Mouse (Mus musculus) limb, embryonic 14.5 days (tissue): ENCODE data around the gene Scimp. TPM values are rescaled to one million over a fixed set of nuclear protein-coding genes. Genes with fewer than 3 reads are reported as not detected.
A peak's percentile ranks its signal among the peaks of the same experiment; 100 is the strongest.

Source experiments
- ATAC-seq: fragments of 200-750 bp; cut with Nextera tagmentation; 2 replicates; pipeline ENCODE4 v1.8.0; 2017; ENCODE audit warnings: low read depth, moderate number of reproducible peaks, moderate TSS enrichment; ENCODE audit not compliant: low FRiP score
- DNase-seq: peaks from one replicate; pipeline ENCODE4 v3.0.0-alpha.2; 2015; ENCODE audit warnings: low spot score
- H3K27ac ChIP-seq: fragments of 300-500 bp; sonication (generic); replicated peaks from 2 replicates; pipeline ENCODE4 v1.5.1; 2014; ENCODE audit warnings: low read depth, mild to moderate bottlenecking, low read length, moderate library complexity, mixed read lengths
- H3K27me3 ChIP-seq: fragments of 300-500 bp; sonication (generic); 2 replicates; pipeline ENCODE4 v1.6.1; 2014; ENCODE audit warnings: low read length, mixed read lengths; ENCODE audit not compliant: control insufficient read depth, insufficient read depth
- H3K36me3 ChIP-seq: fragments of 300-500 bp; sonication (generic); 2 replicates; pipeline ENCODE4 v1.6.1; 2014; ENCODE audit warnings: mild to moderate bottlenecking, low read length, moderate library complexity, mixed read lengths; ENCODE audit not compliant: control insufficient read depth, insufficient read depth
- H3K4me1 ChIP-seq: fragments of 300-500 bp; sonication (generic); 2 replicates; pipeline ENCODE4 v1.6.1; 2014; ENCODE audit warnings: antibody characterized with exemption, low read length, mixed read lengths; ENCODE audit not compliant: control insufficient read depth, insufficient read depth
- H3K4me2 ChIP-seq: fragments of 300-500 bp; sonication (generic); replicated peaks from 2 replicates; pipeline ENCODE4 v1.6.1; 2014; ENCODE audit warnings: low read depth, mild to moderate bottlenecking, low read length, moderate library complexity; ENCODE audit not compliant: severe bottlenecking
- H3K4me3 ChIP-seq: fragments of 300-500 bp; sonication (generic); replicated peaks from 2 replicates; pipeline ENCODE4 v1.5.1; 2014; ENCODE audit warnings: low read length
- H3K9ac ChIP-seq: fragments of 300-500 bp; sonication (generic); 2 replicates; pipeline ENCODE4 v1.6.1; 2014; ENCODE audit warnings: mild to moderate bottlenecking, low read depth, low read length, moderate library complexity; ENCODE audit not compliant: severe bottlenecking
- H3K9me3 ChIP-seq: fragments of 300-500 bp; sonication (generic); 2 replicates; pipeline ENCODE4 v1.6.1; 2016; ENCODE audit warnings: low read length; ENCODE audit not compliant: control insufficient read depth
- POLR2A ChIP-seq: fragments of 200-500 bp; IDR thresholded peaks from 2 replicates; pipeline ENCODE4 v1.8.0; 2012; ENCODE audit warnings: inconsistent platforms, mild to moderate bottlenecking, moderate library complexity, borderline replicate concordance; ENCODE audit not compliant: insufficient read depth, insufficient read length; ENCODE audit errors: extremely low read depth
- WGBS: fragments of 180-500 bp; shearing (Covaris S2); extraction: QIAGEN DNeasy Blood & Tissue Kit; methylation state at CpG from one replicate; pipeline ENCODE4 v1.1.7; 2014; 5-methylcytosine and 5-hydroxymethylcytosine counted together
- polyA plus RNA-seq, 2 experiments: library from polyadenylated mRNA; depleted of rRNA in 1 of 2; stranded (reverse) in 1 of 2; unstranded in 1 of 2; fragments of >200 nt; fragmentation: Nextera tagmentation in 1 of 2; extraction: Ambion mirVana in 1 of 2; gene quantifications; 2 replicates each; pipeline versions ENCODE4 v1.2.1 to v1.2.3; 2012 to 2014

The Scimp gene
- polyA plus RNA-seq, 2 experiments, result 0.05 to 0.40 TPM

DNA sequence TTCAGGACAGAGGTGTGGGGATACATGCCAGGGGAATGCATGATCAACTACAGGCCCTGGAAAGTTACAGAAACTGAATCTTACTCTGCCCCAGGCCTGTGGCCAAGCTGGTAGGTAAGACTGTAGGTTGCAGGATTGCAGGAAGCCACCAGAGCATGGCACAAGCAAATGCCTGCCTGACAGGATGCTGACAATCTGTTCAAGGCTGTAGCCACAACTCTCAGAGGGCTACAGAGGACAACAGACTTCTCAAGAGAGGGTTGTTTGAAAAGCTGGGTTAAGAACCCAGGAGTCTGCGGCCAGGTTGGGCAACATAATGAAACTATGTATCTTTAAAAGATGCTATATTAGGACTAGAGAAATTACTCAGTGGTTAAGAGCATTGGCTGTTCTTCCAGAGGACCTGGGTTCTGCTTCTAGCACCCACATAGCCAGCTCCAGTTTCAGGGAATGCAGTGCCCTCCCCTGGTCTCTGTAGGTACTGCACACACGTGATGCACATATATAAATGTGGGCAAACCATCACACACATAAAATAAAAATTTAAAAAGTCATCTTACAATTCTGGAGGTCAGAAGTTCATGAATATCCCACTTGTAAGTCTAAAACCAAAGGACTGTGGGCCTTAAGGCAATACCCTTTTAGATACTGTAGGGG, 10.1 kb downstream of the Scimp start:
- no peak overlapping the region for H3K9ac ChIP-seq
- WGBS, result 93% methylated on average over 2 of the region's 2 CpGs
- no peak for TF ChIP-seq POLR2A

DNA sequence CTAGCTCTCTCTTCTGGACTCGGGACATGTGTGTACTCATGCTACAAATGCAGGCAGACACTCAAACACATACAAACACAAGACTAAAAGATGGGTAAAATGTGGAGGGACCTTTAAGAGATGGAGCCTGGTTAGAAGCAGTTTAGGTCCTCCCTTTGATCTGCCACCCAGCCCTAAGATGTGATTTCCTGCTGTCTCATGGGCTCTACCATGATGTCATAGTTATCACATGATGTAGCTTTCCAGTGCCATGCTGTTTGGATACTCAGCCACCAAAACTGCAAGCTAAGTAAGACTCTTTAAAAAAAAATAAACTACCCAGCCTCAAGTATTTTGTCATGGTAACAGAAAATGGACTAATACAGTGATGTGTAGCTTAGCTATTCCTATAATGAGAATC, 20.0 kb downstream of the Scimp start:
- Histone ChIP-seq H3K4me3 (no peak overlapping the region), H3K27me3 (no peaks in the 10 kb centered on the region), H3K9ac (no peak overlapping the region), H3K4me2 (no peak overlapping the region), H3K27ac (no peak overlapping the region), H3K36me3 (no peaks in the 10 kb centered on the region), H3K9me3 (no peaks in the 10 kb centered on the region), H3K4me1 (no peaks in the 10 kb centered on the region)
- WGBS, result 82% methylated on average over 1 of the region's 1 CpGs
- ATAC-seq (no peak), DNase-seq (no peak)
- no peak for TF ChIP-seq POLR2A

More for the DNA sequence above, 10.1 kb downstream of the Scimp start:
- DNase-seq, result no peak
- H3K4me3 ChIP-seq, result no peak overlapping the region
- H3K9me3 ChIP-seq, result no peaks in the 10 kb centered on the region
- H3K36me3 ChIP-seq, result no peaks in the 10 kb centered on the region
- ATAC-seq, result no peak
- H3K4me2 ChIP-seq, result no peak overlapping the region
- H3K27me3 ChIP-seq, result no peaks in the 10 kb centered on the region
- no peaks in the 10 kb centered on the region for H3K4me1 ChIP-seq
- no peak overlapping the region for H3K27ac ChIP-seq

DNA sequence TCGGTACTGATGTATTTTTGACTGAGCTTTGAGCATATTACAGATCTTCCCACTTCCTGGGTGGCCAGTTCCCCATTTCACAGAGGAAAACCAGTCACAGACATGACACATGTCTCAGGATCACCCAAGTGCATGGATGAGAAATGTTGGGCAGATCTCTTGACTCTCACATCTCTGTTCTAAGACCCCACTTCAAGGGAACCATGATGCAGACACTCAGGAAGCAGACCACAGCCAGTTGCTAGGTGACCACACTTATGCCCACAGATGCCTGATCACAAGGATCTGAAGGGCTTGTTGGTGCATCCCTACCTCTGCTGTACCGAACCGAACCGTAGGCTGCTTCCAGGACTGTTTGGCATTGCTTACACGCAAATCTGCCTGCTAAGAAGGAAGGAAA, 20.7 kb downstream of the Scimp start:
- no peaks in the 10 kb centered on the region for H3K36me3 ChIP-seq
- ATAC-seq (no peak), DNase-seq (no peak)
- H3K9me3 ChIP-seq, result no peaks in the 10 kb centered on the region
- no peaks in the 10 kb centered on the region for H3K4me1 ChIP-seq
- H3K4me2 ChIP-seq, result no peak overlapping the region
- TF ChIP-seq POLR2A, result no peak
- no peak overlapping the region for H3K4me3 ChIP-seq
- 87% methylated on average over 5 of the region's 5 CpGs for WGBS
- H3K27ac ChIP-seq, result no peak overlapping the region
- no peaks in the 10 kb centered on the region for H3K27me3 ChIP-seq
- no peak overlapping the region for H3K9ac ChIP-seq

DNA sequence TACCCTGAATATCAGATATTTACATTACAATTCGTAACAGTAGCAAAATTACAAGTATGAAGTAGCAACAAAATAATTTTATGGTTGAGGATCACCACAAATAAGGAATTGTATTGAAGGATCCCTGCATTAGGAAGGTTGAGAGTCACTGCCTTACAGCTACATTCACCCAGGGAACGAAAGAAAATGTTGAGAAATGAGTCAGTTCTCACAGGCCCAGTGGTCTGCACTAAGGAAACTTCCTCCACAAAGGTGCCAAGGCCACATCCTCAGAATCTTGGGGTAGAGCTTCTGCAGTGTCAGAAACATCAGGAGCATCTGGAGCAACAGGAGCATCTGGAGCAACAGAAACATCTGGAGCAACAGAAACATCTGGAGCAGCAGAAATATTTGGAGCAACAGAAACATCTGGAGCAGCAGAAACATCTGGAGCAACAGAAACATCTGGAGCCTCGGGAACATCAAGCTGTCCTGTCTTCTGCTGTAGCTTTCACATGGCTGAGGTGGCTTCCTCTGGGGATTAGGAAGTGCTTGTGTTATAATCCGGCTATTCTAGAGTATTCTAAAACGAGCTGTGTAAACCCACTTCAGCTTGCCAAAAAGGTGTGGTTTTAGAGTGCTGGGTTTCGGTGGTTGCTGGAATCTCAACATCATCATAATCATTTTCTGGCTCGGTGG, 21.4 kb downstream of the Scimp start:
- DNase-seq, result peak; percentile 22
- no peak overlapping the region for H3K27ac ChIP-seq
- no peak for TF ChIP-seq POLR2A
- H3K9ac ChIP-seq, result no peak overlapping the region
- no peaks in the 10 kb centered on the region for H3K27me3 ChIP-seq
- H3K4me2 ChIP-seq, result no peak overlapping the region
- H3K4me3 ChIP-seq, result no peak overlapping the region
- ATAC-seq, result no peak
- H3K4me1 ChIP-seq, result no peaks in the 10 kb centered on the region
- no peaks in the 10 kb centered on the region for H3K9me3 ChIP-seq
- H3K36me3 ChIP-seq, result no peaks in the 10 kb centered on the region
- 66% methylated on average over 7 of the region's 7 CpGs for WGBS

DNA sequence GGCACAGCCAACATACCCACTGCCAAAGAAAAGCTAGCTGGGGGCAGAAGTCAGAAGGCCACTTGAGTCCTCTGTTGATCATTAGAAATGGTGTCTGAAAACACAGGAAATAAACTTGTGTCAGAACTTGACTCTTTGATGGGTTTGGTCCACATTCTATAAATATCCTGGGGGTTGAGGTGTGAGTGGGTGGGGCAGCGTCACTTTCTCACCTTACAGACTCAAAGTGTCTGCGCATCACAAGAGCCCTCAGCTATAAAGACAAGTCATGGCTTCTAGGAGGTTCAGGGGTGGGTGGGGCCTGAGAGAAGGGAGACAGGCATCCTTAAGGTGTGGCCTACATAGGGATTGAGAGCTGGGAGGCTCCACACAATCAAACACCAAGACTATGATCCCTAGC, 22.0 kb downstream of the Scimp start:
- no peak overlapping the region for H3K4me2 ChIP-seq
- H3K4me1 ChIP-seq, result no peaks in the 10 kb centered on the region
- H3K4me3 ChIP-seq, result no peak overlapping the region
- no peaks in the 10 kb centered on the region for H3K9me3 ChIP-seq
- WGBS, result 68% methylated on average over 2 of the region's 2 CpGs
- no peak for ATAC-seq
- no peak overlapping the region for H3K27ac ChIP-seq
- no peaks in the 10 kb centered on the region for H3K36me3 ChIP-seq
- H3K27me3 ChIP-seq, result no peaks in the 10 kb centered on the region
- TF ChIP-seq POLR2A, result no peak
- DNase-seq, result no peak
- H3K9ac ChIP-seq, result no peak overlapping the region
